Mouse (Mus musculus) heart, postnatal 4 days (tissue): ENCODE data around the gene Ska3. TPM values are rescaled to one million over a fixed set of nuclear protein-coding genes. Genes with fewer than 3 reads are reported as not detected.

Experiments used
- DNase-seq: peaks from one replicate; pipeline ENCODE4 v3.0.0; 2021
- microRNA-seq, 2 experiments: library from miRNA; unstranded; fragments of <30 nt; microRNA quantifications; one replicate each; pipeline ENCODE4 v1.2.0; 2021 to 2022
- total RNA-seq, 2 experiments: library from RNA; stranded (reverse); gene quantifications; 2 replicates each; pipeline ENCODE4 v1.2.3; 2021

Ska3 gene
- total RNA-seq, 2 experiments from 2014 or later = 9.0 to 10.9 TPM

GRCm38 (mm10) chr14:57791171-57791570, 34.8 kb downstream of the Ska3 start:
- DNase-seq = no peak

GRCm38 (mm10) chr14:57789759-57790158, 36.2 kb downstream of the Ska3 start:
- DNase-seq = no peak

GRCm38 (mm10) chr14:57789311-57789710, 36.7 kb downstream of the Ska3 start:
- DNase-seq = no peak

GRCm38 (mm10) chr14:57787406-57787805, 38.6 kb downstream of the Ska3 start:
- no peak for DNase-seq

- DNase-seq = no peak
Observed at GRCm38 (mm10) chr14:57772157-57772815, 53.7 kb downstream of the Ska3 start.

GRCm38 (mm10) chr14:57769102-57769501, 56.9 kb downstream of the Ska3 start:
- no peak for DNase-seq

GRCm38 (mm10) chr14:57760447-57761412, 65.3 kb downstream of the Ska3 start:
- DNase-seq = no peak

GRCm38 (mm10) chr14:57758237-57758636, 67.7 kb downstream of the Ska3 start, which contains the start of gene Lats2:
Lats2 (minus strand) TSS chr14:57758388.
- no peak for DNase-seq

Small RNA genes within 50 kb of the gene (microRNA-seq; reads per million reads assigned to microRNA genes)
- gene Mir3077 = 0.69 to 1.2 reads per million in 2 experiments

Other genes with a start within 250 kb of the Ska3 start
- gene Xpo4, start 160.8 kb downstream of the Ska3 start, total RNA-seq = 10 to 100 TPM; 19.9 to 21.9 TPM
- under 1 TPM; 0.36 to 0.50 TPM for gene Gm49361, start 80.1 kb downstream of the Ska3 start, total RNA-seq
- gene Lats2, start 67.8 kb downstream of the Ska3 start, total RNA-seq = 10 to 100 TPM; 53.8 to 56.0 TPM
- gene Sap18, start 28.0 kb downstream of the Ska3 start, total RNA-seq = 10 to 100 TPM; 77.1 to 91.9 TPM
- 10 to 100 TPM; 67.3 to 84.0 TPM for gene Mrpl57, start within 50 bp of the Ska3 start, total RNA-seq
- 10 to 100 TPM; 26.2 to 27.7 TPM for gene Zdhhc20, start 64.1 kb upstream of the Ska3 start, total RNA-seq
- gene Micu2, start 173.1 kb upstream of the Ska3 start, total RNA-seq = 10 to 100 TPM; 70.5 to 73.4 TPM
- 1 to 10 TPM; 7.7 to 8.3 TPM for gene Fgf9, start 244.4 kb upstream of the Ska3 start, total RNA-seq